ENCODE assay signal across 23 mouse cellular contexts in genomic region chr4:13958438-13958837, GRCm38 (mm10).
DNase-seq lines count a peak whose midpoint lies in the region; ATAC-seq lines count a peak whose summit lies in the region.
"Had no signal": no experiment of that assay in that cellular context is flagged by ENCODE, and none has a peak within 500 bp of the region (broad histone marks: within the 10 kb centered on the region; RNA-seq: fewer than 3 reads in every experiment).

No protein-coding gene starts in this region.

- H3K9ac ChIP-seq in hindbrain, embryonic 14.5 days: no peak overlapping the region
- H3K9ac ChIP-seq: forebrain, embryonic 13.5 days; heart, embryonic 13.5 days; intestine, embryonic 15.5 days; liver, embryonic 12.5 days; liver, postnatal 0 days; midbrain, embryonic 12.5 days had no signal

- 55% methylated on average over 5 of the region's 5 CpGs for WGBS in hindbrain, embryonic 14.5 days

- H3K4me2 ChIP-seq in hindbrain, embryonic 14.5 days (replicated peaks): no peak overlapping the region
- H3K4me2 ChIP-seq: forebrain, embryonic 13.5 days; heart, embryonic 13.5 days; intestine, embryonic 15.5 days; liver, embryonic 12.5 days; midbrain, embryonic 12.5 days had no signal

- H3K4me1 ChIP-seq in hindbrain, embryonic 14.5 days (replicated peaks; ENCODE audit: control insufficient read depth, insufficient read depth, low read length): peaks cover 11% of the 10 kb centered on the region; the same call in 1 of the 2 replicates
- H3K4me1 ChIP-seq: liver, embryonic 12.5 days; midbrain, embryonic 12.5 days had no signal

- no peak overlapping the region for H3K4me3 ChIP-seq in hindbrain, embryonic 14.5 days (replicated peaks; ENCODE audit: low read length)
- H3K4me3 ChIP-seq: forebrain, embryonic 13.5 days; gastrocnemius, adult 2 months; heart, adult 2 months; heart, embryonic 13.5 days; intestine, embryonic 15.5 days; liver, embryonic 12.5 days; midbrain, embryonic 12.5 days had no signal

- peak; percentile 9 to 20 for DNase-seq in cerebellum, adult 18-20 months
- no peak for DNase-seq in cerebellum, adult 11 months
- peak; percentile 76 for DNase-seq in brain, adult 2 months (ENCODE audit: low read depth, low spot score)
- DNase-seq in cerebellum, adult 9-10 months: peak; percentile 59
- DNase-seq in hindbrain, embryonic 14.5 days (ENCODE audit: low spot score): no peak
- no peak for DNase-seq in thymus, postnatal 10 days (ENCODE audit: low spot score in 2 of 2)
- no peak for DNase-seq in ovary, adult 18-20 months (ENCODE audit: low spot score)
- DNase-seq in gastrocnemius, postnatal 4 days (ENCODE audit: low spot score in 2 of 2): no peak
- DNase-seq: adrenal gland, postnatal 14 days; gastrocnemius, adult 2 months; gastrocnemius, postnatal 36 days; heart, adult 2 months; liver, postnatal 0 days; lung, postnatal 36 days; right cerebral cortex, postnatal 14 days; thymus, postnatal 14 days had no signal

- H3K27ac ChIP-seq in hindbrain, embryonic 14.5 days: 0 out of 2 replicates have a peak overlapping the region, but pooled peaks have one; percentile 41
- H3K27ac ChIP-seq: forebrain, embryonic 13.5 days; gastrocnemius, adult 2 months; heart, adult 2 months; heart, embryonic 13.5 days; intestine, embryonic 15.5 days; kidney, postnatal 0 days; liver, embryonic 12.5 days; midbrain, embryonic 12.5 days had no signal

- ATAC-seq in hindbrain, embryonic 14.5 days (ENCODE audit: low FRiP score): no peak
- ATAC-seq: intestine, embryonic 15.5 days; liver, embryonic 12.5 days; liver, postnatal 0 days; Patski had no signal

- H3K9me3 ChIP-seq in hindbrain, embryonic 14.5 days (ENCODE audit: control insufficient read depth, low read length): no peaks in the 10 kb centered on the region
- H3K9me3 ChIP-seq: forebrain, embryonic 13.5 days; heart, embryonic 13.5 days; intestine, embryonic 15.5 days; liver, embryonic 12.5 days; midbrain, embryonic 12.5 days had no signal

- H3K36me3 ChIP-seq in hindbrain, embryonic 14.5 days (replicated peaks; ENCODE audit: control insufficient read depth, insufficient read depth): no peaks in the 10 kb centered on the region
- H3K36me3 ChIP-seq: heart, embryonic 13.5 days; intestine, embryonic 15.5 days; liver, embryonic 12.5 days; midbrain, embryonic 12.5 days had no signal

- H3K27me3 ChIP-seq in hindbrain, embryonic 14.5 days (ENCODE audit: control insufficient read depth, insufficient read depth, low read length): no peaks in the 10 kb centered on the region
- H3K27me3 ChIP-seq: forebrain, embryonic 13.5 days; heart, embryonic 13.5 days; intestine, embryonic 15.5 days; liver, embryonic 12.5 days; midbrain, embryonic 12.5 days; Patski had no signal

Comparison
In these comparisons a context has a peak if more than half of its experiments do, and no peak if none do; other contexts are left out.
1. DNase-seq: peak in cerebellum, adult 18-20 months (2 of 2), brain, adult 2 months (single experiment) and cerebellum, adult 9-10 months (single experiment); none in cerebellum, adult 11 months (single experiment), hindbrain, embryonic 14.5 days (single experiment), thymus, postnatal 10 days (0 of 2), ovary, adult 18-20 months (single experiment) and gastrocnemius, postnatal 4 days (0 of 2).